Mouse (Mus musculus): ENCODE results near the gene Myo1e.
"Not testable (repeated sequence)": the region's sequence is repeated elsewhere in the genome, so short reads cannot be mapped to it uniquely, and the experiment has no call there.

Gene Myo1e

DNA sequence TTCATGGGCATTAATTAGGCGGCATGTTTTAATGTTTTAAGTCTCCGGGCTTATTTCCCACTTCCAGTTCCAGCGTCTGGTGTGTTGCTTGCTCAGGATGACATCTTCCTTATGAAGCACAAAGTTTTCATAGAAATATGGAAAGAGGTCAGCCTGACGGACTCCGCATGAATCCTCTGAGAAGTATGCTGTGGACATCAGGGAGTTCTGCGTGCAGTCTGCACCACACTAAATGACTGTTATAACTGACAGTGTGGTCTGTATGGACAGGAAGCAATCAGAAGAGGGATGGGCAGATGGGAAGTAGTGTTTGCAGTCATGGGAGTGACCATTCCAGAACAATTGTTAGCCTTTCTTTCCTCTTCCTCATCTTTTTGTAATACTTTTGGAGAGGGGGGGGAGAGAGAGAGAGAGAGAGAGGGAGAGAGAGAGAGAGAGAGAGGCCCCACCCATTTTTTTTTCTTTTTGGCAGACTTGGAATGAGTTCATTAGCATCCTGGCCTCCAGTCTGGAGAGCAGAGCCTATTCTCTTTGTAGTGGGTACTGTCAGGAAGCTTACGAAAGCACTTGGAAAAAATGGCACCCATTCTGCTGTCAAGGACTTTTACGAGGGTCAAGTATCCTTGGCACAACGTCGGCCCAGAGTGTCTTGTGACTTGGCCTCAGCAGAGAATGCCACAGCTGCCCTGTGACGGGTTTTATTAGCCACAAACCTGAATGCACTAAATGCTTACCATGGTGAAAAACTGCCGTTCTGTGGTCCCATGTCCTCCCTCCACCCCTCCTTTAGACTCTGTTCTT is 42.9 kb downstream of the Myo1e start:
- no peak for DNase-seq (ENCODE audit: low spot score in 2 of 2)

DNA sequence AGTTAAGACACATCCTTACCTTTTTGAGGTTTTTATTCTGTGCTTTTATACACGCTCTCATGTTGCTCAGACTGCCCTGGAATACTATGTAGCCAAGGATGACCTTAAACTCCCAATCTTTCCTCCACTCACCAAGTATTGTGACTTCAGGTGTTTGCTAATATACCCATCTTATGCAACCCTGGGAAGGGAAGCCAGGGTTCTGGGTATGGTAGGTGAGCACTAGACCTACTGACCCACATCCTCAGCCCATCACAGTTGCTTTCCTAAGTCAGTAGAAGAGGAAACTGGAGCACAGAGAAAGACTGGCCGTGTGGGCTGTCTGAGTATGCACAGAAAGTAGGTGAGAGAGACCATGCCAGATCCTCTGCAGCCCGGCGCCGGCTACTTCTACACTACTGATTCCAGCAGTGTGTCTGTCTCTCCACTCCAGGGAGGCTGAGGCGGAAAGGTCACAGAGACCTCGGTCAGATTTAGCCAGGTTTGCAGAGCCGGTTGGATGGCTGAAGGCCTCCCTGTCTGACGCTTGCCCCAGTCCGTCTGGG is 44.4 kb downstream of the Myo1e start:
- DNase-seq (ENCODE audit: low spot score in 2 of 2), result peak in 1 of 2 experiments; percentile 8

DNA sequence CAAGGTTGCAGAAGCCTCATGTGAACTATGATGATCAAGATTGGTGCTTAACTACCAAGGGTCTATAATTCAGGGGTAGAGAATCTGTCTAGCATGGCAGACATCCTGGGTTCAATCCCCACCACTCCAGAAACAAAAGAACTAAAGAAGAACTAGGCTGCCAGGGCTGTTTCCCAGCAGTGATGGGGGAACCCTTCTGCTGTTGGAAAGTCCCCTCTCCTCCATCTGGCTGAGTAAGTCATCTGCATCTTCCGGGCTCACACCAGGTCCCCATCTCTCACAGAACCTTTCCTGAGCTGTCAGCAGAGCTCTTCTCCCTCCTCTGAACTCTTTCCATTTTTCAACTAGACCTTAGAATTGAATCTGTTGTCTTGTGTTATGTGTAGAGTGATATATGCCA is 45.9 kb downstream of the Myo1e start:
- no peak for DNase-seq (ENCODE audit: low spot score in 2 of 2)

DNA sequence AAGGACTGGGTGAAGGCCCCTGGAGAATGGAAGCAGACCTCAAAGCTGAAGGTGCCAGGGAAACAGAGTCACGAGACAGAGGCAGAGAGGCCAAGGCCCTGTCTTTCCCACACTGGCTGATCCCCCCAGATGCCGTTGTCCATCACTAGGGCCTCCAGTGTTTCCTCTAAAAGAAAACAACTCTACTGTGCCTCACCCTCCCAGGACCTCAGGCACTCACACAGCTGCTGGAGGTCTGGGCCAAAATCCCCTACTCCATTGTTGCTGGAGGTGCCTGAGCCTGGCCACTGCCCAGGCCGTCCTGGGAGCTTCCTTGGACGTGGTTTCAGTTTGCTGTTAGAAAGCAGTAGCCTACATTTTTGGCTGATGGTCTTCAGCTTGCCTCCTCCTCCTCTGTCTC is 47.9 kb downstream of the Myo1e start:
- no peak for DNase-seq (ENCODE audit: low spot score in 2 of 2)

DNA sequence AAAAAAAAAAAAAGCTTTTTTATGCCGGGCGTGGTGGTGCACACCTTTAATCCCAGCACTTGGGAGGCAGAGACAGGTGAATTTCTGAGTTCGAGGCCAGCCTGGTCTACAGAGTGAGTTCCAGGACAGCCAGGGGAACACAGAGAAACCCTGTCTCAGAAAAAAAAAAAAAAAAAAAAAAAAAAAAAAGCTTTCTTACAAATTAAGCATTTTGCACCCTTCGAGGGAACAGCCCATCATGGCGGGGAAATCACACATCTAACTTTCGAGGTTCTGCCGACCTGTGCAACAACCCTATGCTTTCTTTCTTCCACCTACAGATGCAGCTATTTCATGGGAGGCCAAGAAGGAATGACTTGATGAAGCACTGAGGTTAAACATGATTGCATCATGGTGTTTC is 48.9 kb downstream of the Myo1e start:
- not testable (repeated sequence) for DNase-seq (ENCODE audit: low spot score in 2 of 2)

DNA sequence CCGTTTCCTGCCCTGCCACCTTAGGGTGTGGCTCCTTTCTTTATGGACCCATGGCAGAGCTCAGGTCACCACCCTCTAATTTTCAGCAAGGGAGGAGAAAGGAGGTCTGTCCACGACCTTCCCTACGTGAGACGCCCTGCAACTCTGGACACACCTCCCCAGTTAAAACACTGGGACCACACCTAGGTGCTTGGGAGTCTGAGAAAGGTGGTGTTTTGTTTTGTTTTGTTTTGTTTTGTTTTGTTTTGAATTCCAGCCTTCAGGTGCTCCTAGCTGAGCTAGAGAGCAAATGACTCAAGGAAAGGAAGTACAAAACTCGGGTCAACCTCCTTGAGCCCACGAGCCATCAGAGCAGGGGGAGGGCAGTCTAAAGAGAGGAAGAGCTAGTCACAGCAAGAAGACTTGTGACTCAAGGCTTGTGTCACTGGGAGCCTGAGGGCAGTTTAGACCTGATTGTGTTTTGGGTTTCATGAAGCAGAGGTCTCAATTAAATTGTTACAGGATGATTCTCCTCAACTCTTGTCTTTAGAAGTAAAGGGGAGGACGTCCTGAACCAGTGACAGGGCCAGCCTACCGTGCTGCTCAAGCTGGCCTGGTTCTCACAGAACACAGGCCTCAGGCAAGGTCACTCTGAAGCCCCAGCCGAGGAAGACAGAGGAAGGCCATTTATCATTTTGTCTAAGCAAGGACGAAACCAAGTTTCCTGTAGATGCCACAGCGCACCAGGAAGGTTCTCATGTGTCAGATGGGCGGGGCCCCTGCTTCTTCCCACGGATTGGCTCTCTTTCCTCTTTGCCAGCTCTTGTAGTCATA is 50.3 kb downstream of the Myo1e start:
- no peak for DNase-seq (ENCODE audit: low spot score in 2 of 2)

DNA sequence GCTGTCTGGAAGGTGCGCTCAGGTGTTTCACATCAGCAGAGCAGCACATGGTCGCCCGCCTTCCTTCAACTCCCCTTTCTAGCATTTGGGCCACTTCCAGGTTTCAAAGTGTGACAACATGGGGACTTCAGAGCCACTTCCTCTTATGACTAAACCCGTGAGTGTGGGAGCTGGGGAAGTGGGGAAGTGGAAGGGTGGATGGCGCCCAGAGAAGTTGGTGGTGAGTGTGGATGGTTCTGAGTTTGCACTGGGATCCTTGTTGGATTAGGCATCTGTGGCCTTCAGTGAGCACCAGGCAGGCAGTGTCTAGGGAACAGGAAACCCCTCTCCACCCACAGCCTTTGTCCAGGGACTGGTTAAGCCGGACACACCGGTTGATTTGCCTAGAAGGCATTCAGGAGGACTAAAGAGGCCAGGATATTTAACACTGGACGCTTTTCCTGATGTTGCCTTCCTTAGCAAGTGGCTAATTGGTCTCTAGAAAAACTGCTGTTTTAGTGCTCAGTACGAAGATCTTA is 53.2 kb downstream of the Myo1e start:
- DNase-seq (ENCODE audit: low spot score in 2 of 2), result no peak

DNA sequence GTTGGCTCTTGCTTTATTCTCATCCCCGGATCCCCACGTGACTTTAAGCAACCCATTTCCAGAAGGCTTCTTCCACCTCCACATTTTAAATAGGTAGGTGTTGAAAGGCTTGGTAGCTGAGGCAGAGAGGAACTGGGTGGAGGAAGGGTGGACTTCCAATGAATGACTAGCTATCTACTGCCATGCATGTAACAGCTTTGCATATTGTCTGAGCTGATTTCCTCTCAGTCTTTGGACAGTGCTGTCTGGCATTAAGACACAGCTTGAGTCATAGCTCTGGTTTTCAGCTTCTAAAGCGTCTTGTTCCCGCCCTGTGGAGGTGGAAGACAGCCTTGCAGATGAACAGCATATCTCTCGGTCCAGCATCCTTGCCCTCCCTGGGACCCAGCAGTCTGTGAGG is 54.5 kb downstream of the Myo1e start:
- peak in 1 of 2 experiments; percentile 33 for DNase-seq (ENCODE audit: low spot score in 2 of 2)

DNA sequence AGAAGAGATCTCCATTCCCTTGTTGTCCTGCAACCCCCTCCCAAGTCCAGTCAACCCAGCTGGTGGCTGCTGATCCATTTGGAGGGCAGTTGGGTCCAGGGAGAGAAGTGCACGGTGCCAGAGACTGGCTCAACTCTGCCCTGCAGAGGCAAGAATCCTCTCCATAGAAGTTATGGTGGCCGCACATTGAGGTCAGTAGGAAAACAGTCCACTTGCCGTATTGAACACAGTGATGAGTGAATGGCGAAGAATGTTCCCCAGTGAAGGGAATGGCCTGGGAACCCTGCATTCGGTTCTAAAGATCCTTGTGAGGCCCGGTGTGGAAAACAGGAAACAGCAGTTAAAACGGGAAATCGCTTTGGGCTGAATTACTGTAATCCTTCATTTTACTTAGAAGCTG is 56.0 kb downstream of the Myo1e start:
- no peak for DNase-seq (ENCODE audit: low spot score in 2 of 2)

DNA sequence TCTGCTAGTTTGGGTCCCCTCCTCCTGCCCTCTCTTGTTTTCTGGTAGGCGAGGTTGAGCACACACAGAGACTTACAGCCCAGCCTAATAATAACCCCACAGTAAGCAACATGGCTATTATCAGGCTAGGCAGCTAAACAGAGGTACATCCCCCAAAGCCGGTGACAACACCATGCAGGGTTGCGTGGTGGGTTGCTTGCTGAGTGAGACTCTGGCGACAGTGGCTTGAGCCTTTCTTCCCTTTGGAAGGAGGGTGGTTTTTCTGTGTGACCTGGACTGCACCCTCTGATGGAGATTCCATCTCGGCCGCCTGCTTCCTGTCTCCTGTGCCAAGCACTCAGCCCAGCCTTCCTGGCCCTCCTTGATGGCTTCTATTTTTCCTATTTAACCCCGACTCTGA is 56.6 kb downstream of the Myo1e start:
- no peak for DNase-seq (ENCODE audit: low spot score in 2 of 2)

DNA sequence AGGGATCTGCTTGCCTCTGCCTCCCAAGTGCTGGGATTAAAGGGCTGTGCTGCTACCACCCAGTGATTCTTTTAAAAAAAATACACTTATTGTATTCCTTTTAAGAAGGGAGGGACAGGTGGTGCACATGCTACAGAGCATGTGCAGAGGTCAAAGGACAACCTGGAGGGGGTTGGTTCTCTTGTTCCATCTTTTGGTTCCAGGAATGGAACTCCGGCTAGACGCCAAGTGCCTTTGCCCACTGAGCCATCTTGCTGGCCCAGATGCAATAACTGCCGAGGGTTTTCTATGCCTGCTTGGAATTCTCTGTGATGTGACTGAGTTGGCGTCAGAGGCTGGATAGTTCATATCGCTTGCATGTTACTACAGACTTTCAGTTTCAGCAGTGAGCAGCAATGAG is 58.4 kb downstream of the Myo1e start:
- no peak for DNase-seq (ENCODE audit: low spot score in 2 of 2)

DNA sequence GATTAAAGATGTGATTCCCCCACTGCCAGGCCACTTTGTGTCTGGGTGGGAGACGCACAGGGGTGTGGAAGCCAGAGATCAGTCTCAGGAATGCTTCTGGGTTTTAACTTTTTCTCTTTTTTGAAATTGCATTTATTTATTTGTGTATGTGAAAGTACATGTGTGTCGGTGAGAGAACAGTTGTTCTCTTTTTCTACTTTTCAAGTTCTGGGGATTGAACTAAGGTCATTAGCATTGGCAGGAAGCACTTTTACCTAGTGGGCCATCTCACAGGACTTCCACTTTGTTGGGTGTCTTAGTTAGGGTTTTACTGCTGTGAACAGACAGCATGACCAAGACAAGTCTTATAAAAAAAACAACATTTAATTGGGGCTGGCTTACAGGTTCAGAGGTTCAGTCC is 59.0 kb downstream of the Myo1e start:
- DNase-seq (ENCODE audit: low spot score in 2 of 2), result no peak

DNA sequence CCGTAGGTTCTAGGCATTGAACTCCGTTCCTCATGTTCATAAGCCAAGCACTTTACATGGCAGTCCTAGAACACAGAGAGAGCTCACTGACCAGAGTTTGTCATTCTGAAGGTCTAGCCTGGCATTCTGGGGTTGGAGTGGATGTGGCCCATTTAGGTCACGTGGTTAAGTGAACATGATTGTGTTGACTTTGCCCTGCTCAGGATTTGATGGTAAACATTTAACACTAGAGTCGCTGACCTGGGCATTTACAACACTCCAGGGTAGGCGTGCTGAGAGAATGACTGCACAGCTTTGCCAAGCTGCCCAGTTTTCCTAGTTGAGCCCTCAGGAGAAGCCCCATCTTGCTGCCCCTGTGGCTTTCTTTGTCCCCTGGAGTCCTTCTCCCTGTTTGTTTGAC is 60.0 kb downstream of the Myo1e start:
- no peak for DNase-seq (ENCODE audit: low spot score in 2 of 2)

DNA sequence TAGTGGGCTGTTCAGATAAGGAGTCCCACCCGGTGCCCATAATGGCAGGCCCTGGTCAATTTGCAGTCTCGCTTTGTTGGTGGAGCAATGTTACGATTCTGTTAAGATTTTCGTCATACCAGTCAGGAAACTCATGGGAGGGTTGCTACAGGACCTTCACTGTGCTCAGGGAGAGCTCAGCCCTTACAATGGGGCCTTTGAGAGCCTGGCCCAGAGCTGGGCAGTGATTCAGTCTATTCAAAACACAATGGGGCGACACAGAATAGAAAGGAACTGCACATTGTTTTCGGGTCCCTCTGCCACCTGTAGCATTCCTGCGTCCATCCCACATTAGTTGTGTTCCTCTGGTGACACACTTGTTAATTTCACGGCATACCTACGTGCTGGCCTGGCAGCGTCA is 62.2 kb downstream of the Myo1e start:
- no peak for DNase-seq (ENCODE audit: low spot score in 2 of 2)

DNA sequence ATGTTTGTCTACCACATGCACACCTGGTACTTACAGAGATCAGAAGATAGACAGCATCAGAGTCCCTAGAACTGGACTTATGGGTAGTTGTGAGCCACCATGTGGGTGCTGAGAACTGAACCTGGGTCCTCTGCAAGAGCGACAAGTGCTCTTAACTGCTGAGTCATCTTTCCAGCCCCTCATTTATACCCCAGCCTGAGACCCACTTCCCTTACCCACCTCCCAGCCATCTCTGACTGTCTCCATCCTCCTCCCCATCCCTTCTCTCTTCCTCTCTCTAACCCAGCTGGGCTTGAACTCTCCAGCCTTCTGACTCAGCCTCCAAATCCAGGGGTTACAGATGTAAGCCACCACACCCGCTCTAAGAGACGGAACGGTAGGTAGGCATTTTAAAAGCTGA is 63.3 kb downstream of the Myo1e start:
- no peak for DNase-seq (ENCODE audit: low spot score in 2 of 2)

DNA sequence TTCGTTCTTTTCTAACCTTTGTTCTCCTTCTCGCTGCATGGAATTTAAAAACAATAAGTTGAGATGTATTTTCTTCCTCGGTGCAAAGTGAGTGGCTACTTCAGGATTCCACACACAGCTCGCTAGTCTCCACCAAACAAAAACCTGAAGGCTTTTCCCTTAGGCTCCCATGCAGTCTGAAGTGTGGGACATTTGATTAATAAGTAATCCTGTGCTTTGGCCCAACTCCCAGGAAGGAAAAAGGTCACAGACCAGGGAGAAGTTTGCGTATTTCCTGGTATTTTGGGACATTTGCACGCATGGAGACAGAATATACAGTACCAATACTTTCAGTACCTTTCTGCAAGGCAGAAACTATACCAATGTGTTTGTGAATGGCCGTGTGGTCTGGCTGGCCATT is 64.0 kb downstream of the Myo1e start:
- DNase-seq (ENCODE audit: low spot score in 2 of 2), result no peak

DNA sequence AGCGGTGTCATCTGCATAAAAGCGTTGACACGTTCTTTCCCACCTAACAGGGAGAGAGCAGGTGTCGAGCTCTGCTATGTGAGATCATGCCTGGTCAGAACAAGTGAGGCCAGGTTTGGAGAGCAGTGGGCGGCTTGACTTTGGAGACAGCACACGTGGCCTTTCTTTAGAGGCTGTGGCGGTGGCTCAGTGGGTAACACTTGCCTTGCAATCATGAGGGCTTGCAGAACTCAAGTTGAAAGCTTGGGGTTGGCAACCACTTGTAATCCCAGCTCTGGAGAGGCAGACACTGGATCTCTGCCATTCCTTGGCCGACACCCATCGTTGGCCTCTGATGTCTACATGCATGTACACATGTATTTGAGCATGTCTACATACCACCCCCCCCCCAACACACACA is 64.5 kb downstream of the Myo1e start:
- no peak for DNase-seq (ENCODE audit: low spot score in 2 of 2)

DNA sequence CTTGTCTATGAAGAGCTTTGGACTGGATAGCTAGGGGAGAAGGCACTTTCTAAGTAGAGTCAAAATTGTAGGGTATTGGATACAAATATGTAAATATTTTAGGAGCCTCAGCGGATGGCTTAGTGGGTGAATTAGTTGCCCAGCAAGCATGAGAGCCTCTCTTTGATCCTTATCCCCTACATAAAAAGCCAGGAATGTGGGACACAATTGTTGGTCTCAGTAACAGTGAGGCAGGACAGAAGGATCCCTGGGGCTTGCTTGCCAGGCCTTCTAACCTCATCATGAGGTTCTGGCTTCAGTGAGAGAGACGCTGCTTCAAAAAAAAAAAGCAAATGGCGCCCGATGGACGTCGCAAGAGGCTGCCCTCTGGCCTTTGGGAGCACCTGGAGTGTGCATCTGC is 66.9 kb downstream of the Myo1e start:
- no peak for DNase-seq (ENCODE audit: low spot score in 2 of 2)

DNA sequence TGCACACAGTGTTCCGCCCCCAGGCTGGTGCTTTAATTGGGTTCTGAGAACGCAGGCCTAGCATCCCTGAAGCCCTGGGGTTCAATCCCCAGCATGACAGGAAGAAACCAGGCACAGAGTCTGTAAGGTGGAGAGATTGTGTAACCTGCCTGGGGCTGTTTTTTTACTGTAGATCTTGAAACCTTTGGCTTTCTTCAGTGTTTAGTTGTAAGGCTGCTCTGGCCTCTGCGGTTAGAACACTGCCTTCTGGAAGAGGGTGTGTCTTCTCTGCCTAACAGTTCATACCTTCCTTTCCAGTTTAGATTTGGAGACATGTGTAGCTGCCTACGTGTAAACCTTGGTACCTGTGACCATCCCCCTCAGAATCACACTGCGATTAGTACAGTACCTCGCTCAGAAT is 67.3 kb downstream of the Myo1e start:
- DNase-seq (ENCODE audit: low spot score in 2 of 2), result no peak

DNA sequence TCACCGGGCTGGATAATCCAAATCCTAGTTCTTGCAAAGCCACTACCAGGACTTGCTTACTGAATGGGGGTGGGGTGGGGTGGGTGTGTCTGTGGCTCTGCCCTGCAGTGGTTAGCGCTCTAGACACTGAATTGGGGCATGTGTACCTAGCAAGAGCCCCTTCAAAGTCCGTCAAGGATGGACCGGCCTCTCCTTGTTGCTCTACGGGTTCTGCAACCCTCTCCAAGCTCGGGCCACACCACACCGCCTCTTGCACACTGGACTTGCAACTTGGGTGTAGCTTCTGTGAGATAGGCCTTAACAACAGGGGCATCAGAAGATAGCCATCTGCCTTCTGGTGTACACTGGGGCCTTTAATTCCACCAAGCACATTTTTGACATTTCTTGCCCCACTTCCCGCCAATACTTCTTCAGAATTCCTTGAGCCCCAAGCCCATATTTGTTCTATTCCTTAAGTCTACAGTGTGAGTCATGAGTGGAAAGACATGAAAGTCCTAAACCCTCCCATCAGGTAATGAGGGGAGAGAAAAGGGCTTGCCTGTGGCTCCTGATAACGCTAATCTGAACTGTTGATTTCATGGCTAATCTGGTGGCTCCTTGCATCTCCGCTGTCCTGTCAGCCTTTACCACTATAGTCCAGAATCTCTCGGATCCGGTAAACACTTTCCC is 67.9 kb downstream of the Myo1e start:
- DNase-seq (ENCODE audit: low spot score in 2 of 2), result no peak

DNA sequence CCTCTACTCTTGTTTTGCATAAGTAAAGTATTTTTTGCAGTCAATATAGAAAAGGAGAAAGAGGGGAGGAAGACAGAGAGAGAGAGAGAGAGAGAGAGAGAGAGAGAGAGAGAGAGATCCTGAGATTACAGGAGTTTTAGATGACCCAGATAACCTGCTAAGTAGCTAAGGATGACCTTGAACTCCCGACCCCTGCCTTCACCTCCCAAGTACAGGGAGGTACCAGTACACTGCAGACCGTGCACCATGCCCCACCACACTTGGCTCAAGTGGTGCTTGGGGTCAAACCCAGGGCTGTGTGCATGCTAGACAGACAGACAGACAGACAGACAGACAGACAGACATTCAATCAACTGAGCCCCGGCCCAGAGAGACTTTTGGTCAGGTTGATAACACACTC is 69.9 kb downstream of the Myo1e start:
- DNase-seq (ENCODE audit: low spot score in 2 of 2), result no peak

DNA sequence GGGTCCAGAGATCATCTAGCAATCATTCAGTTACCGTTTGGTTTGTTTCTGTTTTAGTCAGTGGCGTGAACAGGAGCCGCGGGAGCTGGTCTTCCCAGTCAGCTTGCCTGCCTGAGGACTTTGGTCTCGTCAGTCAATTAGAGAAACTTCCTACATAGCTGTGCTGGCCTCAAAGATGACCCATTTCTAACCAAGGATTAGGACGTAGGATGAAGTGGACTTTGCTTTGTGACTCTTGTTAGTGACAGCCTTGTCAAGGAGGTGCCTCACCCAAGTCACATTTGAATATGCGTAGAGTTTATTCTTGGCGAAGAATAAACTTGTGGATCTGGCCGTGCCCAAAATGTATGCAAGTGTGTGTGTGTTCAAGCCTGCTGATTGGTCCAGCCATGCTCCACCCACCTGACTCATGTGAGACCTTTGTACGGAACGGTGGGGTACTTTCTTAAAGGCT is 70.4 kb downstream of the Myo1e start:
- DNase-seq (ENCODE audit: low spot score in 2 of 2), result no peak
